Mouse (Mus musculus) ES-Bruce4 (cell line): ENCODE measurements around the gene Lcn6.
"Not testable (repeated sequence)": the region's sequence is repeated elsewhere in the genome, so short reads cannot be mapped to it uniquely, and the experiment has no call there.

ENCODE experiments used
- CTCF ChIP-seq: IDR thresholded peaks from one replicate; pipeline ENCODE4 v1.8.1; 2011; ENCODE audit warnings: low read depth, low read length
- POLR2A ChIP-seq: IDR thresholded peaks from one replicate; pipeline ENCODE4 v1.8.1; 2011; ENCODE audit warnings: low read length; ENCODE audit not compliant: insufficient read depth

DNA sequence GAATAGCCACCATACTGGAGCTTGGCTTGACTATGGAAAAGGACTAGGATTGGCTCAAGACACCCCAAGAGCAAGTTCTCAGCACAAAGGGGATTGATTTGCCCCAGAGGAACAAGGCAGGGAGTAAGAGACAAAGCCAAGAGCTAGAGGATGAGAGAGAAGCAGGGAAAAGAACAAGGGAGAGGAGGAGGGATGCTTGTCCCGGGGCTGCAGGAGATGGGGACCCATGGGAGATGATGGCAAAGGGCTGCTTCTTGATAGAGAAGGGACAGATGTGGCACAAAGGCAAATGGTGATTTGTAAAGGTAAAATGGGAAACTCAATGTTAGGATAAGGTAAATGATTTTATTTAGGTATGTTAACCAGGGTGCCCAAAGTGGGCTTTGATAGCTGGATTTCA is 32.5 kb downstream of the Lcn6 start:
- not testable (repeated sequence) for TF ChIP-seq CTCF, POLR2A
